ENCODE assay signal across 16 mouse cellular contexts in the genomic region with DNA sequence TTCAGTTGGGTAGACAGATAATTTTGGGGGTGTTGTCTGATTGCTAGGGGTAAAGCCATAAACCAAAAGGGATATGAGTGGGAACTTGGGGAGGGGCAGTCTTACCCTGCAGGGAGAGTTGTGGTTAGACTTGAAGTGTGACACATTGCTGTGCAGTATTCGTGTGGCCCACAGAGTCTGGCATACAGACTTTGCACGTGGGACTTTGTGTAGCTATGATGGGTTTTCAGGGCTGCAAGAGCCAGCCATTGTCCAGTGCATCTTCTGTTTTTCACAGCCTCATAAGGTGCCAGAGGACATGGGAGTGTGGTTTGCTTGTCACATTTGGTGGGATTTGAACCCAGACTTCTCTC. TPM values are rescaled to one million over a fixed set of nuclear protein-coding genes. Genes with fewer than 3 reads are reported as not detected.
A peak's percentile ranks its signal among the peaks of the same experiment; 100 is the strongest.
DNase-seq lines count a peak whose midpoint lies in the region; ATAC-seq lines count a peak whose summit lies in the region.
"Had no signal": no experiment of that assay in that cellular context is flagged by ENCODE, and none has a peak within 500 bp of the region (broad histone marks: within the 10 kb centered on the region; RNA-seq: fewer than 3 reads in every experiment).

No protein-coding gene starts in this region.

- no peak for ATAC-seq in kidney, embryonic 14.5 days (ENCODE audit: low FRiP score, low TSS enrichment)
- ATAC-seq in stomach, embryonic 16.5 days (ENCODE audit: insufficient read depth, low FRiP score), result no peak
- ATAC-seq: forebrain, postnatal 0 days; hindbrain, embryonic 16.5 days had no signal

- WGBS in kidney, embryonic 14.5 days, result 61% methylated on average over 2 of the region's 2 CpGs
- 42% methylated on average over 2 of the region's 2 CpGs for WGBS in stomach, embryonic 16.5 days
- WGBS in limb, embryonic 10.5 days, result 83% methylated on average over 2 of the region's 2 CpGs

- H3K27me3 ChIP-seq in kidney, embryonic 14.5 days (ENCODE audit: control insufficient read depth, insufficient read depth, low read length), result no peaks in the 10 kb centered on the region
- H3K27me3 ChIP-seq in stomach, embryonic 16.5 days (ENCODE audit: control insufficient read depth, insufficient read depth, low read length), result no peaks in the 10 kb centered on the region
- no peaks in the 10 kb centered on the region for H3K27me3 ChIP-seq in limb, embryonic 10.5 days (ENCODE audit: low read depth, poor library complexity, severe bottlenecking)
- H3K27me3 ChIP-seq: embryonic facial prominence, embryonic 12.5 days; midbrain, embryonic 12.5 days had no signal

- no peak overlapping the region for H3K9ac ChIP-seq in kidney, embryonic 14.5 days (ENCODE audit: low read depth, low read length)
- peak overlapping the region; percentile 55 for H3K9ac ChIP-seq in stomach, embryonic 16.5 days (ENCODE audit: low read length)
- H3K9ac ChIP-seq: embryonic facial prominence, embryonic 12.5 days; forebrain, postnatal 0 days; liver, embryonic 14.5 days; midbrain, embryonic 12.5 days had no signal

- H3K36me3 ChIP-seq in kidney, embryonic 14.5 days (ENCODE audit: control insufficient read depth, insufficient read depth, low read length), result no peaks in the 10 kb centered on the region
- H3K36me3 ChIP-seq in stomach, embryonic 16.5 days (ENCODE audit: control insufficient read depth, insufficient read depth, low read length), result no peaks in the 10 kb centered on the region
- H3K36me3 ChIP-seq in limb, embryonic 10.5 days, result peaks cover 20% of the 10 kb centered on the region
- H3K36me3 ChIP-seq: embryonic facial prominence, embryonic 12.5 days; G1E; midbrain, embryonic 12.5 days had no signal

- H3K27ac ChIP-seq in kidney, embryonic 14.5 days (ENCODE audit: low read depth, low read length), result peak overlapping the region; percentile 55; the same call in 1 of the 2 replicates
- H3K27ac ChIP-seq in stomach, embryonic 16.5 days (ENCODE audit: low read length), result peak overlapping the region; percentile 88
- no peak overlapping the region for H3K27ac ChIP-seq in limb, embryonic 10.5 days
- H3K27ac ChIP-seq: embryonic facial prominence, embryonic 12.5 days; layer of hippocampus, adult 2 months; liver, embryonic 14.5 days; midbrain, embryonic 12.5 days had no signal

- DNase-seq in kidney, adult 9 months, result no peak
- DNase-seq in thymus, postnatal 14 days, result peak; percentile 44
- no peak for DNase-seq in thymus, postnatal 36 days
- DNase-seq in fibroblast of lung, adult 2 months (ENCODE audit: low read depth), result peak; percentile 25
- DNase-seq in limb, embryonic 10.5 days (ENCODE audit: low spot score), result no peak
- DNase-seq in urinary bladder, adult 2 months (ENCODE audit: low spot score), result no peak
- DNase-seq: cerebellum, adult 8-10 months; forebrain, postnatal 0 days had no signal

- H3K4me3 ChIP-seq in kidney, embryonic 14.5 days (ENCODE audit: low read length), result no peak overlapping the region
- H3K4me3 ChIP-seq in stomach, embryonic 16.5 days (replicated peaks; ENCODE audit: low read length), result peak overlapping the region; percentile 31
- H3K4me3 ChIP-seq in limb, embryonic 10.5 days, result no peak overlapping the region
- H3K4me3 ChIP-seq: embryonic facial prominence, embryonic 12.5 days; layer of hippocampus, adult 2 months; midbrain, embryonic 12.5 days had no signal

- no peak overlapping the region for H3K4me2 ChIP-seq in kidney, embryonic 14.5 days (replicated peaks; ENCODE audit: low read depth, low read length)
- H3K4me2 ChIP-seq in stomach, embryonic 16.5 days (ENCODE audit: low read depth, low read length), result peak overlapping the region; percentile 43
- H3K4me2 ChIP-seq: embryonic facial prominence, embryonic 12.5 days; midbrain, embryonic 12.5 days had no signal

- H3K4me1 ChIP-seq in kidney, embryonic 14.5 days (ENCODE audit: control insufficient read depth, insufficient read depth, low read length), result peaks cover 45% of the 10 kb centered on the region
- H3K4me1 ChIP-seq in stomach, embryonic 16.5 days (ENCODE audit: control insufficient read depth, insufficient read depth, low read length), result peaks cover 44% of the 10 kb centered on the region
- peaks cover 45% of the 10 kb centered on the region for H3K4me1 ChIP-seq in limb, embryonic 10.5 days

- H3K9me3 ChIP-seq in kidney, embryonic 14.5 days (ENCODE audit: control insufficient read depth, low read length), result no peaks in the 10 kb centered on the region
- no peaks in the 10 kb centered on the region for H3K9me3 ChIP-seq in stomach, embryonic 16.5 days (replicated peaks; ENCODE audit: control insufficient read depth, low read length)
- no peaks in the 10 kb centered on the region for H3K9me3 ChIP-seq in limb, embryonic 10.5 days (replicated peaks)
- H3K9me3 ChIP-seq: embryonic facial prominence, embryonic 12.5 days; midbrain, embryonic 12.5 days had no signal

RNA-seq across cellular contexts. Expression of a gene that starts 55.2 kb away (rescaled TPM):
- polyA plus RNA-seq in kidney, embryonic 14.5 days (2014; fragmentation: Nextera tagmentation; extraction: Ambion mirVana), result 36.9 and 49.2 TPM in 2 replicates
- 79.4 and 89.8 TPM in 2 replicates for polyA plus RNA-seq in stomach, embryonic 16.5 days (2015; fragmentation: Nextera tagmentation; extraction: Ambion mirVana)
- 38.6 and 45.3 TPM in 2 replicates for polyA plus RNA-seq in limb, embryonic 10.5 days (2016; fragmentation: Nextera tagmentation; extraction: Ambion mirVana)
- 137 and 189 TPM in 2 replicates for polyA plus RNA-seq in urinary bladder, adult 2 months (2012; rRNA removed)
- polyA plus RNA-seq: G1E had no signal

Comparison
In these comparisons a context has a peak if more than half of its experiments do, and no peak if none do; other contexts are left out.
1. DNase-seq: peak in thymus, postnatal 14 days (single experiment) and fibroblast of lung, adult 2 months (single experiment); none in kidney, adult 9 months (single experiment), thymus, postnatal 36 days (0 of 2), limb, embryonic 10.5 days (single experiment) and urinary bladder, adult 2 months (single experiment).